Mouse (Mus musculus) ovary, adult 10 weeks (tissue): Measurements from ENCODE around the gene Olfr308. TPM values are rescaled to one million over a fixed set of nuclear protein-coding genes. Genes with fewer than 3 reads are reported as not detected.

Experiments
- polyA plus RNA-seq: library from polyadenylated mRNA; stranded (reverse); fragments of 350-450 nt; fragmentation: Illumina TruSeq; extraction: RNeasy Lipid Tissue Mini Kit (QIAGEN cat#74804); gene quantifications from one replicate; pipeline ENCODE4 v1.2.3, GENCODE M21; 2014

Olfr308 gene
- polyA plus RNA-seq = not detected

GRCm38 (mm10) chr7:86325530-86325929 lies at the start of gene Olfr308:
TSS of gene Olfr308 (minus strand) at chr7:86325630.

GRCm38 (mm10) chr7:86366828-86367227 lies 41.4 kb upstream of the Olfr308 start, which contains the start of gene Olfr305:
TSS of gene Olfr305 (minus strand) at chr7:86366928.

GRCm38 (mm10) chr7:86337486-86337885 lies 12.1 kb upstream of the Olfr308 start, which contains the start of gene Olfr307:
TSS of gene Olfr307 (minus strand) at chr7:86337586.

GRCm38 (mm10) chr7:86313608-86314007 lies 11.8 kb downstream of the Olfr308 start, which contains the start of gene Olfr309:
TSS of gene Olfr309 (minus strand) at chr7:86313708.

GRCm38 (mm10) chr7:86277072-86277471 lies 48.4 kb downstream of the Olfr308 start, which contains the start of gene Olfr310:
TSS of gene Olfr310 (minus strand) at chr7:86277172.

Other genes starting within 250 kb of the Olfr308 start
- gene Vmn2r75, start 153.9 kb downstream of the Olfr308 start, polyA plus RNA-seq = not detected
- not detected for gene Vmn2r76, start 79.3 kb downstream of the Olfr308 start, polyA plus RNA-seq
- gene Olfr310, start 48.5 kb downstream of the Olfr308 start, polyA plus RNA-seq = not detected
- not detected for gene Olfr309, start 11.9 kb downstream of the Olfr308 start, polyA plus RNA-seq
- gene Olfr307, start 12.0 kb upstream of the Olfr308 start, polyA plus RNA-seq = not detected
- not detected for gene Olfr305, start 41.3 kb upstream of the Olfr308 start, polyA plus RNA-seq
- gene Olfr304, start 61.0 kb upstream of the Olfr308 start, polyA plus RNA-seq = not detected
- gene Olfr303, start 72.2 kb upstream of the Olfr308 start, polyA plus RNA-seq = not detected
- gene Olfr301, start 78.2 kb upstream of the Olfr308 start, polyA plus RNA-seq = not detected
- gene Olfr299, start 134.3 kb upstream of the Olfr308 start, polyA plus RNA-seq = not detected
- not detected for gene Olfr298, start 166.9 kb upstream of the Olfr308 start, polyA plus RNA-seq
- gene Olfr297, start 194.3 kb upstream of the Olfr308 start, polyA plus RNA-seq = not detected